Mouse (Mus musculus) bone marrow macrophage, adult 2 months (primary cell): ENCODE data around the gene Pip4k2c.

ENCODE experiments used
- CTCF ChIP-seq: IDR thresholded peaks from 2 replicates; pipeline ENCODE4 v1.5.1; 2012; ENCODE audit warnings: low read depth, mild to moderate bottlenecking, low read length, moderate library complexity
- POLR2A ChIP-seq: IDR thresholded peaks from 2 replicates; pipeline ENCODE4 v1.6.1; 2012; ENCODE audit warnings: mild to moderate bottlenecking, low read depth, low read length, borderline replicate concordance

GRCm38 (mm10) chr10:127190398-127191190 is 20.8 kb downstream of the Pip4k2c start:
- TF ChIP-seq CTCF (no peak), POLR2A (no peak)
